Mouse (Mus musculus): Measurements from ENCODE around the gene Ephb1.

DNA sequence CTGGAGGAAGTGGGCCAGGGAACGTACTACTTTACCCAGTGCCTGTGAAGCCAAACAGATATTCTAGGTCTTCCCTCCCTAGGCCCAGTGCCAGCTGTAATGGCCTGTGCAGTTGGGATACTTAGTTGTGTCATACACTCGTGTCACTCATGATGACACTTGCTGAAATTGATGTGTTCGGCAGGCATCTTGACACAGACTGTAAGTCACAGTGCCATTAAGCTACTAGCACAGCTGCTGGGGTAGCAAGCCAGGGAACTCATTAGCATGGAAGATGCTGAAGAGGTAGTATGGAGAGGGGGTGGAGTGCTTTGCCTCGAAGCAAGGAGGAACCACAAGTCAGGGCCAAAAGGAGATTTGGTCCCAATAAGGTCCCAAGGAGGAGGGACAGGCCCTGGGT, 279.0 kb downstream of the Ephb1 start:
- TF ChIP-seq CTCF (IDR thresholded peaks at IDR 0.05; ENCODE audit: control insufficient read depth, insufficient read depth, insufficient replicate concordance, low read depth, low read length) (no peak), POLR2A (IDR thresholded peaks at IDR 0.05; ENCODE audit: control insufficient read depth, low read depth, low read length) (no peak)
